Mouse (Mus musculus) intestine, embryonic 14.5 days (tissue): ENCODE data around the gene Pate2. TPM values are rescaled to one million over a fixed set of nuclear protein-coding genes. Genes with fewer than 3 reads are reported as not detected.

Source experiments
- polyA plus RNA-seq: library from polyadenylated mRNA; unstranded; fragments of >200 nt; fragmentation: Nextera tagmentation; extraction: Ambion mirVana; gene quantifications from 2 replicates; pipeline ENCODE4 v1.2.1, GENCODE M21; 2014

Pate2 gene
- polyA plus RNA-seq, 1 experiment from 2014 or later = 0.43 TPM

Other genes starting within 250 kb of the Pate2 start
- gene Cdon, start 149.2 kb upstream of the Pate2 start, polyA plus RNA-seq = 9.3 and 11.5 TPM in 2 replicates
- gene Gm1113, start 52.0 kb upstream of the Pate2 start, polyA plus RNA-seq = not detected in 2 replicates
- 2.1 and 3.1 TPM in 2 replicates for gene Ddx25, start 11.8 kb upstream of the Pate2 start, polyA plus RNA-seq
- 21.7 and 23.9 TPM in 2 replicates for gene Pus3, start 11.7 kb upstream of the Pate2 start, polyA plus RNA-seq
- 14.4 and 14.6 TPM in 2 replicates for gene Hyls1, start 114 bp downstream of the Pate2 start, polyA plus RNA-seq
- gene Pate4, start 41.7 kb downstream of the Pate2 start, polyA plus RNA-seq = not detected in 2 replicates
- 0.14 TPM in 1 of 2 replicates, not detected in the other for gene Pate3, start 77.9 kb downstream of the Pate2 start, polyA plus RNA-seq
- not detected in 2 replicates for gene Pate1, start 117.1 kb downstream of the Pate2 start, polyA plus RNA-seq
- gene Gm17677, start 170.8 kb downstream of the Pate2 start, polyA plus RNA-seq = not detected in 2 replicates
- gene Gm17727, start 207.8 kb downstream of the Pate2 start, polyA plus RNA-seq = not detected in 2 replicates
- gene Gm27235, start 219.8 kb downstream of the Pate2 start, polyA plus RNA-seq = not detected in 2 replicates
- gene D730048I06Rik, start 219.8 kb downstream of the Pate2 start, polyA plus RNA-seq = not detected in 2 replicates